Mouse (Mus musculus) bone marrow macrophage, adult 2 months (primary cell): Measurements from ENCODE around the gene Ddx41.

Experiments used
- CTCF ChIP-seq: IDR thresholded peaks from 2 replicates; pipeline ENCODE4 v1.5.1; 2012; ENCODE audit warnings: low read depth, mild to moderate bottlenecking, low read length, moderate library complexity
- POLR2A ChIP-seq: IDR thresholded peaks from 2 replicates; pipeline ENCODE4 v1.6.1; 2012; ENCODE audit warnings: mild to moderate bottlenecking, low read depth, low read length, borderline replicate concordance

DNA sequence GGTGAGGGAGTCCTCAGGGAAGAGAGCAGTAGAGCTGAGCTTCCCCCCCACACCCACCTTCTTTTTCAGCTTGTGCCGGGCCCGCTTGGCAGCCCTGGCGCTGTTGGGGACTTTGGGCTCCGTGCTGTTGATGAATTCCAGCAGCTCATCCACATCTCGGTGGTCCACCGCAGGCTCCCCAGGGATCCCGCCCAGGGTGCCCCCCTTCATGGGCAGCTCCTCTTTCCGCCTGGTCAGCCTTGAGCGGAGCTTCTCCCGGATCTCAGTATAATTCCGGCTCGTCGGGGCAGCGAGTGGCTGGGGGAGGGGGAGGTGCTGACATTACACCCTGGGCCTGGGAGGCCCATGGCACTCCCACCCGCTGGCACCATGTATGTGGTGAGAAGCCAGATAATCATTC lies 12.6 kb upstream of the Ddx41 start:
- TF ChIP-seq POLR2A (no peak), CTCF (no peak)
